In the genomic region with DNA sequence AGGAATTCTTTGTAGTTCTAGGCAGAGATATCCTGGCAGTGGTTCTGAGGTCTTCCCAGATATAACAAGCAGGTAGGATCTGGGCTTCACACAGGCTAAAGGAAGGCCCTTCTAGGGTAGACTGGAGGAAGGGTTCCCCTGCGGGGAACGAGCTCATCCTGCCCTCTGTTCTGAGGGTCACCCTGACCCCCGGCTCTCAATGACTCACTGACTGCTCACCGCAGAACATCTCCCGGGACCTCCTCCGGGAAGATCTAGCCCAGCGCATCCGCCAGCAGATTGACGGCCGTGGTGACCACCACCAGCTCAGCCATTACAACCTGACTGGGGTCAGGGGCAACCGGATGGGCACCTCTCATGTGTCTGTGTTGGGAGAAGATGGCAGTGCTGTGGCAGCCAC, we compare ENCODE assay signal across 23 mouse cellular contexts. TPM values are rescaled to one million over a fixed set of nuclear protein-coding genes. Genes with fewer than 3 reads are reported as not detected.
"Had no signal": no experiment of that assay in that cellular context is flagged by ENCODE, and none has a peak within 500 bp of the region (broad histone marks: within the 10 kb centered on the region; RNA-seq: fewer than 3 reads in every experiment).

No protein-coding gene starts in this region.

- H3K36me3 ChIP-seq: liver, embryonic 15.5 days; lung, embryonic 15.5 days; midbrain, embryonic 13.5 days; midbrain, embryonic 15.5 days; neural tube, embryonic 12.5 days had no signal

- H3K27ac ChIP-seq: liver, embryonic 15.5 days; lung, embryonic 15.5 days; macrophage; midbrain, embryonic 13.5 days; midbrain, embryonic 15.5 days; neural tube, embryonic 12.5 days had no signal

- H3K9me3 ChIP-seq: liver, embryonic 15.5 days; lung, embryonic 15.5 days; megakaryocyte, embryonic 14.5 days; midbrain, embryonic 13.5 days; midbrain, embryonic 15.5 days; neural tube, embryonic 12.5 days had no signal

- ATAC-seq: liver, postnatal 0 days; lung, postnatal 0 days; midbrain, embryonic 13.5 days; midbrain, embryonic 15.5 days had no signal

- H3K9ac ChIP-seq: liver, embryonic 15.5 days; liver, postnatal 0 days; lung, embryonic 15.5 days; midbrain, embryonic 13.5 days; midbrain, embryonic 15.5 days; neural tube, embryonic 12.5 days had no signal

- H3K4me3 ChIP-seq: liver, embryonic 15.5 days; lung, embryonic 15.5 days; megakaryocyte, embryonic 14.5 days; midbrain, embryonic 13.5 days; midbrain, embryonic 15.5 days; neural tube, embryonic 12.5 days had no signal

- H3K4me2 ChIP-seq: liver, embryonic 15.5 days; lung, embryonic 15.5 days; midbrain, embryonic 11.5 days; midbrain, embryonic 13.5 days; midbrain, embryonic 15.5 days; neural tube, embryonic 12.5 days had no signal

- H3K4me1 ChIP-seq: liver, embryonic 15.5 days; lung, embryonic 15.5 days; midbrain, embryonic 13.5 days; midbrain, embryonic 15.5 days; neural tube, embryonic 12.5 days had no signal

- H3K27me3 ChIP-seq: liver, embryonic 15.5 days; lung, embryonic 15.5 days; midbrain, embryonic 13.5 days; midbrain, embryonic 15.5 days; neural tube, embryonic 12.5 days had no signal

- DNase-seq: liver, postnatal 0 days; lung, adult 2 months; lung, postnatal 14 days; lung, postnatal 36 days; retina, postnatal 1 day; right cerebral cortex, adult 18-20 months; right cerebral cortex, postnatal 25 days; right cerebral cortex, postnatal 4 days; spleen, adult 18-20 months; thymus, adult 18-20 months; thymus, postnatal 14 days; thymus, postnatal 36 days had no signal

RNA-seq across cellular contexts. Expression of gene Susd2, which starts 34.8 kb away (rescaled TPM):
- total RNA-seq: monocyte, adult 5-6 weeks had no signal

RNA-seq across cellular contexts. Expression of gene Ggt1, which starts 47.6 kb away (rescaled TPM):
- total RNA-seq: megakaryocyte progenitor cell, adult 5-6 weeks; monocyte, adult 5-6 weeks had no signal
- polyA plus RNA-seq: macrophage had no signal

RNA-seq across cellular contexts. Expression of gene Lrrc75b, which starts 48.8 kb away (rescaled TPM):
- total RNA-seq: megakaryocyte progenitor cell, adult 5-6 weeks; monocyte, adult 5-6 weeks had no signal
- polyA plus RNA-seq: macrophage had no signal
